Mouse (Mus musculus): ENCODE data around the gene Gpr174. TPM values are rescaled to one million over a fixed set of nuclear protein-coding genes. Genes with fewer than 3 reads are reported as not detected.

Gene Gpr174
- polyA plus RNA-seq, 1 experiment from 2014 or later = 0.09 TPM

Other genes with a start within 250 kb of the Gpr174 start
- gene P2ry10, start 167.4 kb upstream of the Gpr174 start, polyA plus RNA-seq (2015; fragmentation: Nextera tagmentation; extraction: Ambion mirVana) = not detected in 2 replicates
- gene P2ry10b, start 107.0 kb upstream of the Gpr174 start, polyA plus RNA-seq (2015; fragmentation: Nextera tagmentation; extraction: Ambion mirVana) = 0.38 and 0.65 TPM in 2 replicates
- gene Itm2a, start 147.5 kb downstream of the Gpr174 start, polyA plus RNA-seq (2015; fragmentation: Nextera tagmentation; extraction: Ambion mirVana) = 119 and 173 TPM in 2 replicates

Measured in forebrain, embryonic 16.5 days (tissue).